In the genomic region with DNA sequence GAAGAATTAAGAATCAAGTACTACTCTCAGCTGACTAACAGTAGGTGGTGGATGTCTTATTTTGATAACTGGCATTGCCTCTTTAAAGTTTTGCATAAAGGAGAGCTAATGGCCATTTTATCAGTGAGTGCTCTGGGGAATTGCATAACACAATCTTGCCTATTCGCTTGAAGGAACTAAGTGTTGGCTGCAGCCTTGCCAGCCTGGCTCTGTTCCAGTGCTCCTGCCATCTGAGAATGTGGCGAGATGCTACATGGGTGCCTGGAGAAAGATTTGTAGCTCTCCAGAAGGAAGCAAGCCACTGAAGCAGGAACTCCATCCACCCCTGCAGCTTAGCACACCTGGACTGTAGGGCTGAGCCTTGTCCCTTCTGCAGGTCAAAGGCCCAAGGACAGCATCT, we compare ENCODE assay signal across 9 mouse cellular contexts.
A peak's percentile ranks its signal among the peaks of the same experiment; 100 is the strongest.
DNase-seq lines count a peak whose midpoint lies in the region.
"Had no signal": no experiment of that assay in that cellular context is flagged by ENCODE, and none has a peak within 500 bp of the region (broad histone marks: within the 10 kb centered on the region; RNA-seq: fewer than 3 reads in every experiment).

No protein-coding gene starts in this region.

- peak; percentile 48 for DNase-seq in layer of hippocampus, adult 11-12 months (ENCODE audit: low spot score)
- no peak for DNase-seq in layer of hippocampus, postnatal 10 days (ENCODE audit: low spot score in 2 of 2)
- peak; percentile 31 for DNase-seq in Muller cell, postnatal 12 days (ENCODE audit: inconsistent ontology term)
- peak; percentile 54 for DNase-seq in adrenal gland, postnatal 10 days
- peak; percentile 73 for DNase-seq in cerebellum, adult 9-11 months
- DNase-seq in thymus, postnatal 0 days (ENCODE audit: low spot score), result no peak
- DNase-seq in spleen, adult 12 weeks (ENCODE audit: low spot score), result no peak
- DNase-seq in thymus, postnatal 10 days (ENCODE audit: low spot score in 2 of 2), result no peak
- DNase-seq: heart, adult 2 months had no signal

Comparison
In these comparisons a context has a peak if more than half of its experiments do, and no peak if none do; other contexts are left out.
1. DNase-seq: peak in layer of hippocampus, adult 11-12 months (single experiment), Muller cell, postnatal 12 days (single experiment), adrenal gland, postnatal 10 days (single experiment) and cerebellum, adult 9-11 months (single experiment); none in layer of hippocampus, postnatal 10 days (0 of 2), thymus, postnatal 0 days (single experiment), spleen, adult 12 weeks (single experiment) and thymus, postnatal 10 days (0 of 2).